Mouse (Mus musculus): ENCODE results near the gene Lrrc75a. TPM values are rescaled to one million over a fixed set of nuclear protein-coding genes. Genes with fewer than 3 reads are reported as not detected.

Lrrc75a gene
- polyA plus RNA-seq, 1 experiment from 2014 or later = 10.8 TPM

- 81% methylated on average over 8 of the region's 8 CpGs for WGBS
- no peak for DNase-seq (ENCODE audit: low spot score)
Measured at GRCm38 (mm10) chr11:62643011-62643631, 5.2 kb downstream of the Lrrc75a start.

GRCm38 (mm10) chr11:62642023-62642844, 6.1 kb downstream of the Lrrc75a start:
- Histone ChIP-seq H3K36me3 (peaks cover 11% of the 10 kb centered on the region; the same call in 1 of the 2 replicates), H3K27me3 (ENCODE audit: low read depth, poor library complexity, severe bottlenecking) (0 out of 2 replicates have a peak, but pooled peaks cover 3% of the 10 kb centered on the region), H3K4me3 (no peak overlapping the region), H3K9me3 (replicated peaks) (no peaks in the 10 kb centered on the region), H3K4me1 (peaks cover 73% of the 10 kb centered on the region), H3K27ac (replicated peaks) (no peak overlapping the region; the same call in 1 of the 2 replicates)
- 73% methylated on average over 11 of the region's 11 CpGs for WGBS
- no peak for DNase-seq (ENCODE audit: low spot score)

More at GRCm38 (mm10) chr11:62643011-62643631, 5.2 kb downstream of the Lrrc75a start:
- no peak overlapping the region for H3K4me3 ChIP-seq
- peaks cover 11% of the 10 kb centered on the region; the same call in 1 of the 2 replicates for H3K36me3 ChIP-seq
- H3K27ac ChIP-seq (replicated peaks) = no peak overlapping the region
- H3K9me3 ChIP-seq (replicated peaks) = no peaks in the 10 kb centered on the region
- peaks cover 74% of the 10 kb centered on the region for H3K4me1 ChIP-seq
- 0 out of 2 replicates have a peak, but pooled peaks cover 3% of the 10 kb centered on the region for H3K27me3 ChIP-seq (ENCODE audit: low read depth, poor library complexity, severe bottlenecking)

- Histone ChIP-seq H3K27me3 (ENCODE audit: low read depth, poor library complexity, severe bottlenecking) (no peaks in the 10 kb centered on the region), H3K4me3 (no peak overlapping the region), H3K9me3 (replicated peaks) (no peaks in the 10 kb centered on the region), H3K4me1 (peaks cover 64% of the 10 kb centered on the region), H3K36me3 (peaks cover 11% of the 10 kb centered on the region; the same call in 1 of the 2 replicates), H3K27ac (replicated peaks) (no peak overlapping the region)
- 89% methylated on average over 3 of the region's 3 CpGs for WGBS
- no peak for DNase-seq (ENCODE audit: low spot score)
Measured at GRCm38 (mm10) chr11:62640378-62640777, 7.9 kb downstream of the Lrrc75a start.

DNA sequence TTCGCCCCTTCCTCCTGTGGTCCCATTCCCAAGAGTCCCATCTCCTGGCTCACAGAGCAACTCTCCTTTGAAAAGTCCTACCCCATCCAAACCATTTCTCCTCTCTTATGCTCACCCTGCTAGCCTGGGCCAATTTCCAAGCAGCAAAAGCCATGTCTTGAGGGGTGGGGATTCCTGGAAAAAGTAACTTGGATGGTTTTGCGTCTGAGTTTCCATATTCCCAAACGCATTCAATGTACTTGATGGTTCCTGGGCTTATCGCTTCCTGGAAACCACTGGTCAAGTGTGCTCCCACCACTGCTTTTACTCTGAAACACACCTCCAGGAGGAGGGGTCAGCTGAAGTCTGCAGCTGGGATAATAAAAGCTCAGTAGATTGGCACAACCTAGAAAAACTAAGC, 9.9 kb downstream of the Lrrc75a start:
- Histone ChIP-seq H3K9me3 (replicated peaks) (no peaks in the 10 kb centered on the region), H3K27ac (replicated peaks) (no peak overlapping the region), H3K27me3 (ENCODE audit: low read depth, poor library complexity, severe bottlenecking) (no peaks in the 10 kb centered on the region), H3K4me3 (no peak overlapping the region), H3K4me1 (peaks cover 46% of the 10 kb centered on the region), H3K36me3 (no peaks in the 10 kb centered on the region)
- 89% methylated on average over 4 of the region's 4 CpGs for WGBS
- DNase-seq (ENCODE audit: low spot score) = no peak

GRCm38 (mm10) chr11:62637806-62638205, 10.5 kb downstream of the Lrrc75a start:
- 80% methylated on average over 6 of the region's 6 CpGs for WGBS
- no peak for DNase-seq (ENCODE audit: low spot score)
- H3K9me3 ChIP-seq (replicated peaks) = no peaks in the 10 kb centered on the region
- H3K4me3 ChIP-seq = no peak overlapping the region
- no peaks in the 10 kb centered on the region for H3K36me3 ChIP-seq
- peaks cover 41% of the 10 kb centered on the region for H3K4me1 ChIP-seq
- no peaks in the 10 kb centered on the region for H3K27me3 ChIP-seq (ENCODE audit: low read depth, poor library complexity, severe bottlenecking)
- H3K27ac ChIP-seq (replicated peaks) = no peak overlapping the region

- no peaks in the 10 kb centered on the region for H3K27me3 ChIP-seq (ENCODE audit: low read depth, poor library complexity, severe bottlenecking)
- no peaks in the 10 kb centered on the region for H3K9me3 ChIP-seq (replicated peaks)
- no peaks in the 10 kb centered on the region for H3K36me3 ChIP-seq
- 83% methylated on average over 5 of the region's 5 CpGs for WGBS
- H3K4me1 ChIP-seq = peaks cover 37% of the 10 kb centered on the region
- DNase-seq (ENCODE audit: low spot score) = no peak
- no peak overlapping the region for H3K27ac ChIP-seq (replicated peaks)
- H3K4me3 ChIP-seq = no peak overlapping the region
Measured at GRCm38 (mm10) chr11:62637401-62637800, 10.9 kb downstream of the Lrrc75a start.

DNA sequence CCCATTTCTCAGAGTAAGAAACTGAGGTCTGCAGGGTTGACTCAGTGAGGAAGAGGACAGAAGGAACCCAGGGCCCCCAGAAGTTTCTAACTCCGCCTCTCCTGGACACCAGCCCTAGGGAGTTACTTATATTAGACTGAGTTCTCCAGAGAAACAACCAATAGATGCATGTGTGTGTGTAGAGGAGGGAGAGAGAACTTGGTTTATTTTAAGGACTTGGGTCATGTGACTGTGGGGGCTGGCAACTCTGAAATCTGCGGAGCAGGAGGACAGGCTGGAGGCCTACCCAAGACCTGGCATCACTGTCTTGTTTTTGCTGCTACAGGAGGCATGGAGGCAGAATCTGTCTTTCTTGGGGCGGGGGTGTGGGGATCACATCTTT, 11.5 kb downstream of the Lrrc75a start:
- DNase-seq (ENCODE audit: low spot score) = no peak
- 88% methylated on average over 3 of the region's 3 CpGs for WGBS
- no peak overlapping the region for H3K27ac ChIP-seq (replicated peaks)
- no peaks in the 10 kb centered on the region for H3K27me3 ChIP-seq (ENCODE audit: low read depth, poor library complexity, severe bottlenecking)
- H3K36me3 ChIP-seq = no peaks in the 10 kb centered on the region
- H3K4me3 ChIP-seq = no peak overlapping the region
- H3K9me3 ChIP-seq (replicated peaks) = no peaks in the 10 kb centered on the region
- peaks cover 38% of the 10 kb centered on the region for H3K4me1 ChIP-seq

GRCm38 (mm10) chr11:62636105-62636839, 12.1 kb downstream of the Lrrc75a start:
- Histone ChIP-seq H3K4me1 (peaks cover 43% of the 10 kb centered on the region), H3K27ac (replicated peaks) (no peak overlapping the region), H3K4me3 (no peak overlapping the region), H3K27me3 (ENCODE audit: low read depth, poor library complexity, severe bottlenecking) (no peaks in the 10 kb centered on the region), H3K9me3 (replicated peaks) (no peaks in the 10 kb centered on the region), H3K36me3 (no peaks in the 10 kb centered on the region)
- DNase-seq (ENCODE audit: low spot score) = no peak
- WGBS = 66% methylated on average over 11 of the region's 11 CpGs

GRCm38 (mm10) chr11:62635406-62635805, 12.9 kb downstream of the Lrrc75a start:
- no peaks in the 10 kb centered on the region for H3K36me3 ChIP-seq
- DNase-seq (ENCODE audit: low spot score) = no peak
- no peaks in the 10 kb centered on the region for H3K9me3 ChIP-seq (replicated peaks)
- no peaks in the 10 kb centered on the region for H3K27me3 ChIP-seq (ENCODE audit: low read depth, poor library complexity, severe bottlenecking)
- H3K4me1 ChIP-seq = peaks cover 52% of the 10 kb centered on the region
- 85% methylated on average over 3 of the region's 3 CpGs for WGBS
- no peak overlapping the region for H3K27ac ChIP-seq (replicated peaks)
- H3K4me3 ChIP-seq = no peak overlapping the region

- H3K36me3 ChIP-seq = 0 out of 2 replicates have a peak, but pooled peaks cover 8% of the 10 kb centered on the region
- H3K27ac ChIP-seq (replicated peaks) = peak overlapping the region; percentile 85
- no peaks in the 10 kb centered on the region for H3K27me3 ChIP-seq (ENCODE audit: low read depth, poor library complexity, severe bottlenecking)
- 0 out of 2 replicates have a peak overlapping the region, but pooled peaks have one; percentile 45 for H3K4me3 ChIP-seq
- H3K4me1 ChIP-seq = peaks cover 48% of the 10 kb centered on the region
- H3K9me3 ChIP-seq (replicated peaks) = no peaks in the 10 kb centered on the region
- no peak for DNase-seq (ENCODE audit: low spot score)
- 23% methylated on average over 4 of the region's 4 CpGs for WGBS
Measured at GRCm38 (mm10) chr11:62631138-62631537, 17.2 kb downstream of the Lrrc75a start.

DNA sequence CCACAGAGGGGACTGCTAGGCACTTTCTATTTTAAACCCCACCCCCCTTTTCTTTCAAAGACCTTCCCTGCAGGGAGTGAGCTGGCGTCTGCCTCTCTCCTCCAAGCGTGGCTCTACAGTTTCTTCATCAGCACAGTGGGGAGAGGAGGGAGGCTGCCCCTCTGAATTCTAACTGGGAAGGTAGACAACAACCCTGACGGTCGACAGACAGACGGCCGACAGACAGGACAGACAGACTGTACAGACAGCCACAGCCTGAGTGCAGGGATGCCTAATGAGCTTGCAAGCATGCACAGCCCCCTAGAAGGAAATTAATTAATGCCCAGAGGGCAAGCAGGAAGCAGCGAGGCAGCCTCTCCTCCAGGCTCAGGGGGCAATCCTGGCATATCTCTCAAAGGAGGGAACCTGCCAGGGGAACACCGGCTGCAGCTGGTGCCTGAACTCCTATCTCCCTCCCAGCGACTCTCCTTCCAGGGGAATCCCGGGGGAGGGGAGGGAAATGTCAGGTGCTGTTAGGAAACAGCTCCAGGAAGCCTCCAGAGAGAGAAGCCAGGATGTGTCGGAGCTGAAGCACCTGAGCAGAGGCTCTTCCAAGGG, 18.0 kb downstream of the Lrrc75a start:
- H3K27ac ChIP-seq (replicated peaks) = peak overlapping the region; percentile 85
- 0 out of 2 replicates have a peak, but pooled peaks cover 8% of the 10 kb centered on the region for H3K36me3 ChIP-seq
- H3K9me3 ChIP-seq (replicated peaks) = no peaks in the 10 kb centered on the region
- no peaks in the 10 kb centered on the region for H3K27me3 ChIP-seq (ENCODE audit: low read depth, poor library complexity, severe bottlenecking)
- 4% methylated on average over 11 of the region's 11 CpGs for WGBS
- peaks cover 46% of the 10 kb centered on the region for H3K4me1 ChIP-seq
- peak overlapping the region; percentile 45 for H3K4me3 ChIP-seq
- peak; percentile 38 for DNase-seq (ENCODE audit: low spot score)
